Mouse (Mus musculus) spleen, postnatal 14 days (tissue): ENCODE data around the gene Lexm.

Experiments
- DNase-seq, 2 experiments: peaks; one replicate each; pipeline ENCODE4 v3.0.0; 2021 to 2022; ENCODE audit warnings: low spot score in 2 of 2

Lexm gene

GRCm38 (mm10) chr4:106542211-106542610 is 74.8 kb downstream of the Lexm start:
- no peak for DNase-seq

- no peak for DNase-seq
Measured at GRCm38 (mm10) chr4:106541491-106541890, 75.5 kb downstream of the Lexm start.
